ENCODE assay signal across 22 mouse cellular contexts in genomic region chr6:134431583-134431982, GRCm38 (mm10). TPM values are rescaled to one million over a fixed set of nuclear protein-coding genes. Genes with fewer than 3 reads are reported as not detected.
"Had no signal": no experiment of that assay in that cellular context is flagged by ENCODE, and none has a peak within 500 bp of the region (broad histone marks: within the 10 kb centered on the region; RNA-seq: fewer than 3 reads in every experiment).

No protein-coding gene starts in this region.

- H3K9ac ChIP-seq: limb, embryonic 12.5 days; limb, embryonic 15.5 days; liver, embryonic 14.5 days; lung, embryonic 15.5 days had no signal

- H3K27ac ChIP-seq: limb, embryonic 12.5 days; limb, embryonic 15.5 days; liver, embryonic 14.5 days; lung, embryonic 15.5 days had no signal

- H3K9me3 ChIP-seq: limb, embryonic 12.5 days; limb, embryonic 15.5 days; lung, embryonic 15.5 days had no signal

- DNase-seq: kidney, adult 8-10 months; kidney, postnatal 14 days; kidney, postnatal 4 days; left cerebral cortex, postnatal 4 days; lung, adult 18-20 months; lung, postnatal 10 days; lung, postnatal 36 days; midbrain, embryonic 14.5 days; thymus, adult 18-20 months; thymus, postnatal 36 days had no signal

- H3K4me1 ChIP-seq: lung, embryonic 15.5 days had no signal

- H3K36me3 ChIP-seq: limb, embryonic 12.5 days; limb, embryonic 15.5 days; lung, embryonic 15.5 days had no signal

- H3K4me2 ChIP-seq: limb, embryonic 12.5 days; limb, embryonic 15.5 days; lung, embryonic 15.5 days; midbrain, embryonic 11.5 days had no signal

- H3K4me3 ChIP-seq: limb, embryonic 12.5 days; limb, embryonic 15.5 days; lung, embryonic 15.5 days; megakaryocyte, embryonic 14.5 days had no signal

- H3K27me3 ChIP-seq: limb, embryonic 12.5 days; limb, embryonic 15.5 days; lung, embryonic 15.5 days; megakaryocyte, embryonic 14.5 days had no signal

RNA-seq across cellular contexts. Expression of gene Bcl2l14, which starts 35.5 kb away (rescaled TPM):
- total RNA-seq: layer of hippocampus, adult 18-20 months; layer of hippocampus, postnatal 14 days; left cerebral cortex, adult 8-10 months; left cerebral cortex, postnatal 14 days; left cerebral cortex, postnatal 4 days; midbrain, postnatal 0 days had no signal
- polyA plus RNA-seq: midbrain, embryonic 11.5 days; midbrain, embryonic 14.5 days; midbrain, postnatal 0 days; neural tube, embryonic 11.5 days had no signal
